Mouse (Mus musculus) monocyte, adult 5-6 weeks (primary cell): ENCODE data around the gene Ccdc9. TPM values are rescaled to one million over a fixed set of nuclear protein-coding genes. Genes with fewer than 3 reads are reported as not detected.
A peak's percentile ranks its signal among the peaks of the same experiment; 100 is the strongest.
"Not testable (repeated sequence)": the region's sequence is repeated elsewhere in the genome, so short reads cannot be mapped to it uniquely, and the experiment has no call there.

Source experiments
- ATAC-seq: fragments of 153-309, 156-312 bp; replicated peaks from 2 replicates; pipeline ENCODE4 v1.8.0; 2017; ENCODE audit warnings: mild to moderate bottlenecking; ENCODE audit not compliant: low TSS enrichment, insufficient number of reproducible peaks, severe bottlenecking, poor library complexity, low FRiP score
- total RNA-seq: library from RNA; stranded (forward); fragments of 200-1000, 200-491, 200-594 nt; gene quantifications from 3 replicates; pipeline ENCODE4 v1.2.3, GENCODE M21; 2017

Ccdc9 gene
- total RNA-seq, 1 experiment from 2014 or later, result 256 TPM

DNA sequence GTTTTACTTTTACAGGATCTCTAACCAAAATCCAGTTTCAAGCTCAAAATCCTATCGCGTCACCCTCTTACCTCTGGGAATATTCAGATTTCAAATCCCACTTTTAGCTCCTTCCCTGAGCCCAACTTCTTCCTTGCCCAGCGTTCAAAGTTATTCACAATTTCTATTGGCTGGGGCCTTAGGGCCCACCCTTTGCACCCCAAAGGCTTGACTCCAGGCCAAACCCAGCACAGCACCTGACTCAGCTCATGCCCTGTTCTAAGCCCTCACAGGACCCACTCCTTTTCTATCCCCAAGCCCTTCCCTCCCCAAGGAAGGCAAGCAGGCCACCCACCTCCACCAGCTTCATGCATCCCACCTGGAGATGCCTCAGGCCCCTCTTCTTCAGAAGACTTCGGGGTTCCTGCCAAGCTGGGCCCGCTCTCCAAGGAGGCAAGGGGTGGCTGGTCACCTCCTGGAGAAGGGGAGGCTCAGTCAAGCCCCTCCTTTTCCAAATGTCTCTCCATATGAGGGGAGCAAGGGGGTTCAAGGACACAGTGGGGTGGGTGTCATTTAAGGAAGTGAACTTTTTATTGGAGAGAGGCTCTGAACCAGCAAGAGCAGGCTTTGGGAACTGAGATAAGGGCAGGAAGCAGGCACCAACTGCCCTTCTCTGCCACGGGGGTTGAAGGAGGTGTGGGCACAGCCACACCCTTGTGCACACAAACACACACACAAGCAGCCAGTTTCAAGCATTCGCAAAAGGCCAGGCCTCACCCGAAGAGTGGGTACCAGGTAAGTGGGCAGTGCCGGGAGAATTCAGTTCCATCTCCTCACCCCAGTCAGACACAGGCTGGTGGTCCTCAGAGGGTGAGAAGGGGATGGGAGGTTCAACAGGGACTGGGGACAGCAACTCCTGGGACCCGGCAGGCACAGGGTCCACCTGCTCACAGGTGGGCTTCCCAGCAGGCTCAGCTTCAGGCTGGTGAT is 11.4 kb downstream of the Ccdc9 start:
- no peak for ATAC-seq

DNA sequence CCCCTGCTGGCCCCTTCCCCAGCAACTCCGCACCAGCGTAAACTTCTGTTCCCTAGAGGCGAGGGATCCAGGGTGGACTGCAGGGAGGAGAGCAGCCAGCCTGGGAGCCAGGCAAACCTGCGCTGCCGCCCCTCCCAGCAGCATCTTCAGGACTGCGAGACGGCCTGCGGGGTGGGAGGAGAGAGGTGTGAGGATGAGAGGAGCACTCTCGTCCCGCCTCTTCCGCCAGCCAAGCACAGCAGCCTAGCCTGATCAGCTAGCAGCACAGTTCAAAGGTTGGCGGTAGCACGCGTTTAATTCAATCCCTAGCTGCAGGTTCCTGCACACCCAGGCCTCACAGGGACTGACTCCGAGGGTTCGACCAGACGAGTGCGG is 12.8 kb downstream of the Ccdc9 start:
- ATAC-seq, result peak; percentile 56

DNA sequence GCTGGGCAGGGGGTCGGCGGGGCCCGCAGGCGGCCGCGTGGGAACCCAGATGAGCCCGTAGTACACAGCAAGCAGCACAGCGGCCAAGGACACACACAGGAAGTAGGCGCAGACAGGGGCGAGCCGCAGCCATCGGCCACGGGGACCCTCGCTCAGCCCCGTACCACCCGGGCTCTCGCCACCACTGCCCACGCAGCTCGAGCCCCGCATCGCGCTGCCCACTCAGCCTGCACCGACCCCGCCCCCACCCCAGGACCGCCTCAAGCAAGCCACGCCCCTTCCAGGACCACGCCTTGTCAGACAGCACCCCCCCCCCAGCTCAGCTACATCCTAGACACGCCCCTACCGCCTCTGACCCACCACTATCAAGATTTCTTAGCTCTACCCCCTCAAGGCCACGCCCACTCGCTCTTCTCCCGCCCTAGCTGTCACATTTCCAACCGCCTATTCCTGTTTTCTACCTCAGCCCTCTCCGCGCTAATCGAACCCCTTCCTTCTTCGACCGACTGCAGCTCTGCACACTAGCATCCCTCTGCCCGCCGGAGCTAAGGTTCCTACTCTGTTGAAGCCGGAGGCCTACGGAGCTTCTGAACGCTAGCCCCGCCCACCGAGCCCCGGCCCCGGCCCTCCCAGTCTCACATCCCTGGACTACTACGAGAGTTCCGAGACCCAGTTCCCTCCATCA is 13.4 kb downstream of the Ccdc9 start, which contains the start of gene Inafm1:
Inafm1 (minus strand) TSS at position 537 of the 685 bp plus-strand sequence.
- ATAC-seq, result peak; percentile 78

DNA sequence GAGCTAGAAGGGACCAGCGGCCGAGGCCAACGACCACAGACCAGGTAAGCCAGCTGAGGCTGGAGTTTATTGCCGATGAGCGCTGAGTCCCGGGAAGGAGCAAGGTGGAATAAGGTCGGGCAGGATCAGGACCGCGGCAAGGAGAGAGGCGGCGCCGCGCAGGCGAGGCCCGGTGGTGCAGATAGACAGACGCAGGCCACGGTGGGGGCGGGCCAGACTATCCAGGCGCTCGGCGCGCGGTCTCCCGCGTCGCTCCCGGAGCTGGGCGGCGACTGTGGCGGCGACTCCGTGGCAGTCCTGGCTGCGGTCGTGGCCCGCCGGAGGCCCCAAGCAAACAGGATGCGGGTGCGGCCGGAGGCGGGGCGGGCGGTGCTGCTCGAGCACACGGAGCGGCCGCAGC is 13.9 kb downstream of the Ccdc9 start:
- ATAC-seq, result no peak

DNA sequence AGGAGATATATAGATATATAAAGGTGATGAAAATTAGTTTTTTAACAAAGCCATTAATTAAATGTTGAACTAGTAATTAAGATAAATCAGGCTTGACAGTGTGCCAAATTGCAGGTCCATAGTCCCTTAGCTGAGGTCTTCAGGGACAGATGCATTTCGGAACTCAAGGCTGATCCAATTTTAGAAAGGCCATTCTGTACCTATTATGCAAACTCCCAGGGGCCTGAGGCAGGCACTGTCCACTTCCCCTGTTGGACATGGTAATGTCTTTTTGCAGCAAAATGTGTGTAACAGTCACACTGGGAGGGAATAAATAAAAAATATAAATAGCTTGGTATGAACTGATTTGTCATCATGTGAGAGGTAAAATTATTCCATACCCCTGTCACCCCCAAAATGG is 15.5 kb downstream of the Ccdc9 start:
- ATAC-seq, result no peak

DNA sequence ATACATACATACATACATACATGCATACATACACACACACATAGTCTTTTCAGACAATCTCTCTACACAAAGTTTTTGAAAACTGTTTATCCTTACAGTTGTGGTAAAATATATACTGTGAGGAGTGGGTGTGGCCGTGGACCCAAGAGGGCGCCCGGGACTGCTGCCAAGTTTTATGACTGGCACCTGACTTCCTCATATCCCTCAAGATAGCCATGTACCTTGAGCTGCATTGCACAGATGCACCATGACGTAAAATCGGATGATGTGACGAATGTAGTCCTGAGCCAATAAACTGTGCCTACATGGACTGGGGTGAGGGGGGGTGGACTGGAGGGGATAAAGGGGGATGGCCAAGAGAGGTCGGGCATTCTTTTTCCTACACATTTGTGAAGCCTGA is 20.0 kb downstream of the Ccdc9 start:
- not testable (repeated sequence) for ATAC-seq

DNA sequence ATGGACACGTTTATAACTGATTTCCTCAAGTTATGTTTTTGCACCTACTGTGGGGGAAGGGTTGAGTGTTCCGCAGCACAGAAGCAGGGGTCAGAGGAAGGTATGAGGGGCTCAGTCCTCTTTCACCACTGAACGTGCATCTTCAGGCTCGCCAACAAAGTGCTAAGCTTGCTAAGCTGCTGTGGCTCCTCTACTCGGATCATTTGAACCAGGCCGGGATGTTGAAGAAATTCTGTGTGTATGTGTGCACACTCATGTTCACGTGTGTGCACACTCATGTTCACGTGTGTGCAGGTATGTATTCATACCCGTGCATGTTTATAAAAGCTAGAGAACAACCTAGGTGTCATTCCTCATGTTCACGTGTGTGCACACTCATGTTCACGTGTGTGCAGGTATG is 20.7 kb downstream of the Ccdc9 start:
- ATAC-seq, result no peak

DNA sequence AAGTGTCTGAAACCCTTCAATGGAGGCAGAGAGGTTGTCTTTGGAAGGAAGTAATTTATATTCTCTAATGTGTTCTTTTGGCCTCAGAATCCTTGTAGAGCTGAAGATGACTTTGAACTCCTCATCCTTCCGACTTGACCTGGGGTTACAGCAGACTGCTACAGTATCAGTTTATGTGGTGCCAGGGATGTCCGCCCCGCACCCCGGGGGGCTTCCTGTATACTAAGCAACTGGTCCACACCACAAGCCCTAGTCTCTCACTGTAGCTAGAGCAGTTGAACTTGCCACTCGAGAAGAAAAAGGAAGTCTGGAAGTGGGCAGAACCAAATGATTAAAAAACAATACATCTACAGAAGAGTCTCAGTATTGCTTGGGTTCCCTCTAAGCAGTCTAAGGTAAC is 22.8 kb downstream of the Ccdc9 start:
- no peak for ATAC-seq

DNA sequence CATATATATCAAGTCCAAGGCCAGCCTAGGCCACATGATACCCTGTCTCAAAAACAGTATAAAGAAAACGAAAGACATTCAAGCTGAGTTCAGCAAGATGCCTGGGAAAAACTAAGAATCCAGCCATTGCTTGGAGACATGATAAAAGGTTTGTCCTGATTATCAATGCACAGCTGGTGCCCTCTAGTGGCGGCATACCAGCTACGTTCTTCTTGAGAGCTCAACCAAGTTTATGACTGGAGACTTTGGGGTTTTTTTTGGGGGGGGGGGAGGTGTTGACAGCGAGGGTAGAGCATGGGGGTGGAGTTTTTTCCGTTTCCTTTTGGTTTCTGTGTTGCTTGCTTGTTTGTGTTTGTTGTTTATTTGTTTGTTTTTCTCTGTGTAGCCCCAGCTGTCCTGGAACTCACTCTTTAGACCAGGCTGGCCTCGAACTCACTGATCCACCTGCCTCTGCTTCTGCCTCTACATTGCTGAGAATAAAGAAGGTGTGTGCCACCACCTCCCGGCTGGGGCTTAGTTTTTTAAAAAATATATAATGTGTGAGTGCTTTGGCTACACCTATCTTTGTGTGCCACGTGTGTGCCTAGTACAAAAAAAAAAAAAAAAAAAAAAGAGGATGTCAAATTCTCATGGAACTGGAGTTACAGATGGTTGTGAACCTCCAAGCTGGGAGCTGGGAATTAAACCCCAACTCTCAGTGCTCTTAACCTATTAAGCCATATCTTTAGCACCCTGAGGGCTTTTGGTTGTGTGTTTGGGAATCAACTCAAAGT is 23.4 kb downstream of the Ccdc9 start:
- ATAC-seq, result 0 out of 2 replicates have a peak, but pooled peaks have one; percentile 44

DNA sequence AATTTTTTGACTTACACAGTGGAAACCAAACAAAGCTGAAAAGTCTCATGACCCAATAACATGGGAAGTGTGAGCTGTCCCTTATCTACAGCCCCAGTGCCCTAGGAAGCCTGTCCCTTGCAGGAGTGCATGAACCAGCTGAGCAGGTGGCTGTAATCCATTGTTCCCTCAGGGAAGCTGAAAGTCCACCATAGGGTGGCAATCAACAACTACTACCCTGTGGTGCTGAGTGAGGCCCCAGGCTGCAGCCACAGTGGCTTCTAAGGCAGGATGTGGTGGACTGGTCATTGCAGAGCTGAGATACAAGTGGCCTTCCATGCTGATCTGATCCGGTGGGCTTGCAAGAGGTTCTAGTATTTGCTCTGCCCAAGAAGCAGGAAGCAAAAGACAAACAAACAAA is 25.5 kb downstream of the Ccdc9 start:
- ATAC-seq, result 0 out of 2 replicates have a peak, but pooled peaks have one; percentile 14

DNA sequence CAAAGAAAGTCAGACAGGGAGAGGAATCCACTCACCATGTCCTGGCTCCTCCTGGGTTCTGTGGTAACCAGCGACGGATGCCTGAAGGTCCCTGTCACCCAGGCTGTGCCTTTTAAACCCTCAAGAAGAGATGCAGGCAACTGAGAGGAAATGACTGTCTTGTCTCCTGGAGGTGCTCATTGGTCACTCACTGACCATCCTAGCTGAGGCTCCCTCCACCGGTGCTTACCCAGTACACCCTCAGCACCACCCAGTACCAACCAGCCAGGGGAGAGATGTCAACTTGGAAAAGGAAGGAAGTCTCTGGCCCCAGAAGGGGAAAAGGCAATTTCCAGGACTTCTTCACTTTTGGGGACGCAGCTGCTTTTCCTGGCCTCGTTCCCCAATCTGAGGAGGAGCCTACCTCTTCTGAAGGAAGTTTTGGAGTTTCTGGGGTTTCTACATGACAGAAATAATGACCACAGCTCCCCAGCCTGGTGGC is 27.4 kb downstream of the Ccdc9 start, which contains the start of gene C5ar1:
C5ar1 (minus strand) TSS at position 431 of the 481 bp plus-strand sequence.
- ATAC-seq, result no peak

DNA sequence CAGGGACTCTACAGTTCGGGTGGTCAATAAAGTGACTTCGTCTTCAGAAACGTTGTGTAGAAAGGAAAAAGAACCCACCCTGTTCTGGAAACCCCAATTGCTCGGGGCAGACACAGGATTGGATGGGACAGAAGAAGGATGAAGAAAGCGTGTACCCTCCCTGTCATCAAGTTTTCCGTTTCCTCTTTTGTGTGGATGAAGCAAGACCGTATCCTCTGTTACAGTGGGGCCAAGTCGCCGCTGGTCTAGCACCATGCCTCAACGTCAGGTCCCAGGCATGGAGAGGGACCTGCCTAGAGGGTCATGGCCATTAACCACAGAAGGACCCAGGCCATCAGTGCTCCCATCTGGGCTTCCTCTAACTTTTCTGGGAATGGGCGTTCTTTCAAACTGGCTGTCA is 28.8 kb downstream of the Ccdc9 start:
- peak; percentile 85 for ATAC-seq

DNA sequence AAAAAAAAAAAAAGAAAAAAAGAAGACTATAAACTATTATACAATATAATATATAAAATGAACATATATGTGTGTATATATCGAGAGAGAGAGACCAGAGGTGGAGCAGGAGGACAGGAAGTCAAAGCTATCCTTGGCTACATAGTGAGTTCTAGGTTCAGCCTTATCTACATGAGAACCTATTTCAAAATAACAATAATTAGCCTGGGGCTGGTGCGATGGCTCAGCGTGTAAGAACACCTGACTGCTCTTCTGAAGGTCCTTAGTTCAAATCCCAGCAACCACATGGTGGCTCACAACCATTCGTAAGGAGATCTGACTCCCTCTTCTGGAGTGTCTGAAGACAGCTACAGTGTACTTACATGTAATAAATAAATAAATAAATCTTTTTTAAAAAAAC is 30.6 kb downstream of the Ccdc9 start:
- not testable (repeated sequence) for ATAC-seq

DNA sequence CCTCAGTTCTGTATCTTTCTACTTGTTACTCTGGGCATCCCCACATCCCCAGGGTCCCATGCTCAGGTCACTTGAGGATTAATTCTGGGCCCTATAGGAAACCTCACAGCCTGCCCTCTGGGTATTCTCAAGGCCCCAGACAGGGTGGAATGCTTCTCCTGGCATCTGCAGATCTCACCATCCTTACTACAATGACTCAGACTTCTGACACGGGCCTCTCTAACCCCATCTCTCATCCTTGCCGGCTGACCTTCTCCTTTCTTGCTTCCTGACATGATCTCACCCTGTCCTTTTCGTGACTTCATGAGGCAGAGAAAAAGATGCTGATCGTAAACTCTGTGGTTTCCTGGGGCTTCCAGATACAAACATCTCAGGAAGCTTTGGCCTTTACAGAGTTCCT is 32.4 kb downstream of the Ccdc9 start:
- peak; percentile 67 for ATAC-seq

DNA sequence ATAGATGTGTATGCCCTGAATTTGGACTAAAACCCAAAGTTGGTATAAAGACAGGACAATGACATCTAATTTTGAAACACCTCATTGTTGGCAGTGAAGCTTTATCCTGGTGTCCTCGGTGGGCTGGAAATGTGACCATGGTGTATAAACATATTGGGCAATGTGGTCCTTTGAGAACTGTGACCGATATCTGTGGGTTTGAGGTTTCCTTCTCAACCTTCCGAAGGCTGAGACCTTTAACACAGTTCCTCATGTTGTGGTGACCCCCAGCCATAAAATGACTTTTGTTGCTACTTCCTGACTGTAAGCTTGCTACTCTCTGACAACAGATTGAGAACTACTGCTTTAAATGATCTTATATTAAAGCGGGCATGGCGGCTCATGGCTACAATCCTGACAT is 35.9 kb downstream of the Ccdc9 start:
- peak; percentile 76 for ATAC-seq

DNA sequence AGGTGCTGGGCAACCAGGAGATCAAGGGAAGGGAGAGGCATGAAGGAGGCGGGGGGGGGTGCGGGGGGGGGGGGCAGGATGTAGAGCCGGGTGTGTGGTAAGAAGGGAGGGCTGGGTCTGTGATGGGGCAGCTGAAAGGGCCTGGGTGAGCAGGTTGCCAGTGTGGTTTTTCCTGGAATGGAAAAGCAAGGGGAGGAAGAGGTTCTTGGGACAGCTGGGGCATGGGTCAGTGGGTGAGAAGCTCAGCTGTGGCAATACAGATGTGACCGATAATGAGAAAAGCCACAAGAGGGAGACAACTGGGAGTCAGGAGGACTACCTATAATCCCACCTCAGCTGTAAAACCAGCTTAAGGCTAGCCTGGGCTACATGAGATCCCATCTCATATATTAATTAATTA is 40.6 kb downstream of the Ccdc9 start:
- no peak for ATAC-seq

DNA sequence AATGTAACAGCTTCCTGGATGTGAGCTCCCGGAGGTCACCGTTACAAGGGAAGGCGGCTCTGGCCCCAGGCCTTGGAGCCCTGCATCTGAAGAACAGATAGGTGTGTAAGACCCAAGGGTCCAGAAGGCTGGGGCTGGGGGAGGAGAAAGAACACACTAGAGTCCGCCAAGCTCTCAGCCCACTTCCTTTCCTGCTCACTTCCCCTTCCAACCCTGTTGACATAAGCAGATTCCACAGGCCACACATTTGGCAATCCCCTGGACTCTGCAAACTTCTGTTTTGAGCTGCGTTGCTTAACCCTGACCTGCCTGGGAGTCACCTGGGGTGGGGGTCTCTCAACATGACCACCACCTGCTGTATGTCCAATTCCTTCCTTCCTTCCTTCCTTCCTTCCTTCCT is 42.5 kb downstream of the Ccdc9 start, which contains the start of gene C5ar2:
C5ar2 (minus strand) TSS at position 88 of the 400 bp plus-strand sequence.
- peak; percentile 69 for ATAC-seq

DNA sequence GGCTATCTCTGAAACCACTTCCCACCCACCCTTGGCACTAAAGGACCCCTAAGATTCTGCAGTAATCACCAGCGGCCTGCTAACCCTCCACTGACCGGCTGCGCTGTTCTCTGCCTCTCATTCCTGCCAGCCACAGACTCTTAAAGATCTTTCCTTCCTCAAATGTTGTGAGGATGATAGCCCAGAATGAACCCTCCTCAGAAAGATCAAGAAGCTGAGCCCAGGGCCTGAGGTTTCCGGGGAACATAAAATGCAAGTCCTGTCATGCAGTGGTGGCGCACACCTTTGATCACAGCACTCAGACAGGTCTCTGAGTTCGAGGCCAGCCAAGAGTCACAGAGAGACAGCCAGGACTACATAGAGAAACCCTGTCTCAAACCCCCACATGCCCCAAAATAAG is 44.4 kb downstream of the Ccdc9 start:
- no peak for ATAC-seq

DNA sequence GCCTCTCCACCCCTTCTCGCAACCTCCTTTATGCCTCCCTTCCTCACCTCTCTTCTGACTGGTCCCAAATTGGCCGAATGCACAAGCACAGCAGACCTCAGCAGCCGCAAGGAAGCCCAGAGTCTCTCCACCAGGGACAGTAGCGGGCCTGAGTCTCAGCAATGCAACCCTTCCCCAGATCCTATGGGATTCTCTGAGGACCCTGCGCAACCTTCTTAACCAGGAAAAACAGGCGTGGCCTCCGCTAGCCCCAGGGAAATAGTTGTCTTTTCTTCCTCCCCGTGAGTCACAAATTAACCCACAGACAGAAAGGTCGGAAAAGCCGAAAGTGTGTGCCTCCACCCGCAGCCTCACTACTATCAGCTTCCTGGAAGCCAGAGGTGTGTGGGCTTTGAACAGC is 44.8 kb downstream of the Ccdc9 start:
- ATAC-seq, result no peak
